Mouse (Mus musculus) hematopoietic multipotent progenitor cell, adult 10-12 weeks (in vitro differentiated cells): Measurements from ENCODE around the gene Dpp3. TPM values are rescaled to one million over a fixed set of nuclear protein-coding genes. Genes with fewer than 3 reads are reported as not detected.

Experiments used
- polyA plus RNA-seq: library from polyadenylated mRNA; stranded (reverse); fragments of >175 nt; gene quantifications from 2 replicates; pipeline ENCODE4 v1.2.3, GENCODE M21; 2012; ENCODE audit warnings: low replicate concordance

Dpp3 gene
- 53.2 and 59.1 TPM in 2 replicates for polyA plus RNA-seq

DNA sequence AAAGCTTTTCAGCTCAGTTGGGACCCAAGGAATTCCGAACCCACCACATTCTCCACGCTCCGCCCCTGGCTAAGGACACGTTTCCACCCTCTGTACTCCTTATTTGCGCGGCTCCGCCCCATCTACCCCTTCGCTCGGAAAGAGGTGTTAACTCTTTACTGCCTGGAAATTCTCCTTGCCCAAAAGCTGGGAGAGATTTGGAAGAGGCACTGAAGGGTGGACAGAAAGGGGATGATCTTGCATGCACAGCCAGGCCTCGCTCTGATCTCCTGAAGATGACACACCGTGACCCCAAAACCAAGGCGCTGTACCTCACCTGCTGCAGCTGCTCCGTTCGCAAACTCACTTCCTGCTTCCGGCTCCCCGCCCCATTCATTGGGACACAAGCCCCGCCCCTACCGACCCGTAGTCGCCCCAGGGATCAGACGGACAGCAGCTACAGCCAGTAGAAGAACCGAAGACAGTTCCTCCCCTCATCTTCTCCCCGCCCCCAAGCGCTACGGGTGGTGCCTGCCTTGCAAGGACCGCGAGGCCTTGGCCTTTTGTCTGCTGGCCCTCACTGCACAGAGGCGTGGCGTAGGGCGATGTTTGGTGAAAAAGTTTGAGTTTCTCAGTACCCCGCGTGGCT is at the start of gene Dpp3:
TSS of gene Dpp3 (minus strand) at position 384 of the 628 bp plus-strand sequence.

DNA sequence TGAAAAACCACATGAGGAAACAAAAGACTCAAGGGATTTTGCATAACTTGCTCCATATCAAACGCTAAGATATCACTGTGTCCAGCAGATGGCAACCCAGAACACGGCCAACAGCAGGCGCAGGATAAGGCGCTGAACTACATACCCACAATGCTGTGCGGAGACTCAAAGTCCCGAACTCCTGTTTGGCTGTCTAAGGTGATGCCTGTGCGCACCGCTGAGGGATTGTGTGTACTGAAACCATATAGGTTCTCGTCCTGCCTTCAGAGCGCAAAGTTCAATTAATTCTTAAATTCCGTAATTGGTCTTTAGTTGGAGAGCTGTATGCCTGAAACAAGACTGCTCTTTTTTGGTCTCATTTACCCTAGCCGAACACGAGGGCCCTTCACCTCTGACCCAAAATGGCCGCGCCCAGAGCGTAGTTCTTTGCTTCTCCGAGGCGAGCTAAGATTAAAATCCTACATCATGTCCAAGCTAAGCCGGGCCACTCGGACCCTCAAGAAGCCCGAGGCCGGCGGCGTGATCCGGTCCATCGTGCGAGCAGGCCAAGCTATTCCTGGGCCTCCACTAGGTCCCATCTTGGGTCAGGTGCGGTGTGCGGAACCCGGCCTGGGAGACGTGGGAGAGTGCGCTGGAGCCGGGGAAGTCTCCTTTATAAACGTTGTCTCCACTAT is 34.0 kb upstream of the Dpp3 start, which contains the start of gene Mrpl11:
TSS of gene Mrpl11 (plus strand) at position 220 of the 674 bp plus-strand sequence.

DNA sequence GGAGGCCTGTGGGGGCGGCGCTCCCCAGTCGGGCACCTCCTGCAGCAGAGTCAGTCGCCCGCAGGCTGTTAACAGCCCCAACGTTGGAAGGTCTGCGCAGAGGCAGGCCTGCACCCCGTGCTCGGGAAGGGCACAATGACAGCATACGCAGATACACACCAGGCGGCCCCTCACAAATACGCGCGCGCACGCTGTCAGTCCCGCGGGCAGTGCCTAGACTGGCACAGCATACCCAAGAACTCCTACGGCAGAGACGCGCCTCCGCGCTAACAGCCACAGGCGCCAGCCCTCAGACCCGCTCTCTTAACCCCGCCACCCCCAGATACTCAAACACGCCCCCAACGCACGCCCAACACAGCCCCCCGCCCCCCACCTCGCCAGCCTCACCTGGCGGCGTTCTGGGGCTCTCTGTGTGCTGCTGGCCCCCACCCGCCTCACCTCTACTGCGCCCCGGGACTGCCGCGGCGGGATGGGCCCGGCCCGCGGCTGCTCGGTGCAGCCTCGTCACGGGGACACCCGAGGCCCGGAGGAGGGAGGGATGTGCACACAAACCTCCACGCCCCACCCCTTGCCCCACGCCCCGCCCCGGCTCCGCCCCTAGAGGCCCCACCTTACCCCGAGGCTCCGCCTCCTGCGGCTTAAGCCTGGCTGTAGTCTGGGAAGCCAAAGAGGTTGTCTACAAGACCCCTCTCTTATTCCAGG is 14.6 kb upstream of the Dpp3 start, which contains the start of gene Peli3:
TSS of gene Peli3 (minus strand) at position 577 of the 702 bp plus-strand sequence.

GRCm38 (mm10) chr19:4905979-4906794 is 21.9 kb downstream of the Dpp3 start, which contains the start of gene Bbs1:
Bbs1 (minus strand) TSS chr19:4906628.

GRCm38 (mm10) chr19:4878405-4879323 is 49.4 kb downstream of the Dpp3 start, which contains the start of gene Zdhhc24:
Zdhhc24 (plus strand) TSS chr19:4878668.

GRCm38 (mm10) chr19:4877785-4878184 is 50.3 kb downstream of the Dpp3 start, which contains the start of gene Actn3:
Actn3 (minus strand) TSS chr19:4877909.

Other genes starting within 250 kb of the Dpp3 start
- gene Gm960, start 229.6 kb downstream of the Dpp3 start, polyA plus RNA-seq, result not detected in 2 replicates
- gene Sptbn2, start 217.1 kb downstream of the Dpp3 start, polyA plus RNA-seq, result 0.14 and 0.16 TPM in 2 replicates
- 8.5 and 11.5 TPM in 2 replicates for gene Rbm4b, start 171.8 kb downstream of the Dpp3 start, polyA plus RNA-seq
- 6.9 and 16.0 TPM in 2 replicates for gene Rbm4, start 134.4 kb downstream of the Dpp3 start, polyA plus RNA-seq
- gene Gm21992, start 116.7 kb downstream of the Dpp3 start, polyA plus RNA-seq, result 3.8 and 4.1 TPM in 2 replicates
- gene Rbm14, start 116.7 kb downstream of the Dpp3 start, polyA plus RNA-seq, result 20.9 and 36.1 TPM in 2 replicates
- 12.7 and 51.8 TPM in 2 replicates for gene Ccs, start 89.0 kb downstream of the Dpp3 start, polyA plus RNA-seq
- gene Ccdc87, start 88.9 kb downstream of the Dpp3 start, polyA plus RNA-seq, result not detected in 2 replicates
- 11.0 and 13.2 TPM in 2 replicates for gene Ctsf, start 73.2 kb downstream of the Dpp3 start, polyA plus RNA-seq
- 0.22 and 0.38 TPM in 2 replicates for gene Actn3, start 50.4 kb downstream of the Dpp3 start, polyA plus RNA-seq
- 4.0 and 5.5 TPM in 2 replicates for gene Zdhhc24, start 49.6 kb downstream of the Dpp3 start, polyA plus RNA-seq
- gene Bbs1, start 21.7 kb downstream of the Dpp3 start, polyA plus RNA-seq, result 2.5 and 3.9 TPM in 2 replicates
- 0.70 and 1.6 TPM in 2 replicates for gene Peli3, start 14.8 kb upstream of the Dpp3 start, polyA plus RNA-seq
- 32.1 and 50.4 TPM in 2 replicates for gene Mrpl11, start 33.9 kb upstream of the Dpp3 start, polyA plus RNA-seq
- 0.58 and 2.6 TPM in 2 replicates for gene Npas4, start 62.0 kb upstream of the Dpp3 start, polyA plus RNA-seq
- 2.2 and 2.4 TPM in 2 replicates for gene Slc29a2, start 95.6 kb upstream of the Dpp3 start, polyA plus RNA-seq
- gene B4gat1, start 110.5 kb upstream of the Dpp3 start, polyA plus RNA-seq, result 6.8 and 7.5 TPM in 2 replicates
- 0.27 and 1.1 TPM in 2 replicates for gene AC124502.3, start 110.6 kb upstream of the Dpp3 start, polyA plus RNA-seq
- 43.8 and 84.2 TPM in 2 replicates for gene Brms1, start 113.1 kb upstream of the Dpp3 start, polyA plus RNA-seq
- 2.1 and 4.0 TPM in 2 replicates for gene Rin1, start 122.2 kb upstream of the Dpp3 start, polyA plus RNA-seq
- gene Cd248, start 139.8 kb upstream of the Dpp3 start, polyA plus RNA-seq, result 0.21 and 1.8 TPM in 2 replicates
- gene Tmem151a, start 157.2 kb upstream of the Dpp3 start, polyA plus RNA-seq, result 1.0 and 1.3 TPM in 2 replicates
- gene Yif1a, start 160.3 kb upstream of the Dpp3 start, polyA plus RNA-seq, result 10.9 and 21.1 TPM in 2 replicates
- 1.5 and 5.0 TPM in 2 replicates for gene Cnih2, start 170.2 kb upstream of the Dpp3 start, polyA plus RNA-seq
- gene Rab1b, start 178.8 kb upstream of the Dpp3 start, polyA plus RNA-seq, result 262 and 428 TPM in 2 replicates
- 56.4 and 62.5 TPM in 2 replicates for gene Klc2, start 190.3 kb upstream of the Dpp3 start, polyA plus RNA-seq